Mouse (Mus musculus): ENCODE results near the gene Scamp5.
"Not testable (repeated sequence)": the region's sequence is repeated elsewhere in the genome, so short reads cannot be mapped to it uniquely, and the experiment has no call there.

Gene Scamp5

GRCm38 (mm10) chr9:57452624-57453462 is 15.0 kb downstream of the Scamp5 start:
- no peak for DNase-seq (ENCODE audit: low read depth, low spot score)

GRCm38 (mm10) chr9:57449715-57450114 is 18.1 kb downstream of the Scamp5 start:
- DNase-seq (ENCODE audit: low read depth, low spot score), result peak; percentile 46

DNA sequence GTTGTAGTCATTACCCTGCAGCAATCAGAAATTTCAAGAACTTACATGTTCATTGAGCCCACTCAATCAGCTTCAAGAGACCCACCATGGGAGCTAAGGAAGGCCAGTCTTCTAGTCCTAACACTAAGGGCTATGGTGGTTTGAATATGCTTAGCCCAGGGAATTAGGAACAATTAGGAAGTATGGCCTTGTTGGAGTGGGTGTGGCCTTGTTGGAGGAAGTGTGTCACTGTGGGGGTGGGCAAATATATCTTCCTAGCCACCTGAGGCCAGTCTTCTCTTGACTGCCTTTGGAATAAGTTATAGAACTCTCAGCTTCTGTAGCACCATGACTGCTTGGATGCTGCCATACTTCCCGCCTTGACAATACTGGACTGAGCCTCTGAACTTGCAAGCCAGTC is 27.2 kb downstream of the Scamp5 start:
- DNase-seq (ENCODE audit: low read depth, low spot score), result no peak

GRCm38 (mm10) chr9:57439522-57440295 is 28.2 kb downstream of the Scamp5 start, which contains the start of gene Ppcdc:
TSS of gene Ppcdc (minus strand) at chr9:57440124.
- peak; percentile 96 for DNase-seq (ENCODE audit: low read depth, low spot score)

- DNase-seq (ENCODE audit: low read depth, low spot score), result peak; percentile 26
These were observed 28.8 kb downstream of the Scamp5 start for GRCm38 (mm10) chr9:57439083-57439482.

- no peak for DNase-seq (ENCODE audit: low read depth, low spot score)
These were observed 29.8 kb downstream of the Scamp5 start for GRCm38 (mm10) chr9:57437896-57438614.

DNA sequence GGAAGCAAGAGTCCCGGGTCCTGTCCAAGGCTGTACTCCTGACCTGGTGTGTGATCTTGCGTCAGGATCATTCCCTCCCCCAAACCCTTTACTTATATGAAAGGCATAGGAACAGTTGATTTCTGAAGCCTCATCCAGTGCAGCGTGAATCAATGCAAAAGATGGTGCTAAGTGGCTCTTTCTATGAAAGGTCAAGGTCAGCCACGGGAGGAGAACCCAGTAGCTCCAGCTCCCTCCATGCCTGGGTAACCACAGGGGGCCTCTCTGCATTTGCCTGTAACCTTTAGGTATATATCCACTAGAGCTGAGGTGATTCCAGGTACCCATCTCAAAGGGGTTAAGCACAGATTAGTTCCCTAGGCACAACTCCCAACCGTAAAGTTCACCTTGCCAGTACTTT is 31.7 kb downstream of the Scamp5 start:
- DNase-seq (ENCODE audit: low read depth, low spot score), result no peak

GRCm38 (mm10) chr9:57434405-57435165 is 33.3 kb downstream of the Scamp5 start:
- no peak for DNase-seq (ENCODE audit: low read depth, low spot score)

DNA sequence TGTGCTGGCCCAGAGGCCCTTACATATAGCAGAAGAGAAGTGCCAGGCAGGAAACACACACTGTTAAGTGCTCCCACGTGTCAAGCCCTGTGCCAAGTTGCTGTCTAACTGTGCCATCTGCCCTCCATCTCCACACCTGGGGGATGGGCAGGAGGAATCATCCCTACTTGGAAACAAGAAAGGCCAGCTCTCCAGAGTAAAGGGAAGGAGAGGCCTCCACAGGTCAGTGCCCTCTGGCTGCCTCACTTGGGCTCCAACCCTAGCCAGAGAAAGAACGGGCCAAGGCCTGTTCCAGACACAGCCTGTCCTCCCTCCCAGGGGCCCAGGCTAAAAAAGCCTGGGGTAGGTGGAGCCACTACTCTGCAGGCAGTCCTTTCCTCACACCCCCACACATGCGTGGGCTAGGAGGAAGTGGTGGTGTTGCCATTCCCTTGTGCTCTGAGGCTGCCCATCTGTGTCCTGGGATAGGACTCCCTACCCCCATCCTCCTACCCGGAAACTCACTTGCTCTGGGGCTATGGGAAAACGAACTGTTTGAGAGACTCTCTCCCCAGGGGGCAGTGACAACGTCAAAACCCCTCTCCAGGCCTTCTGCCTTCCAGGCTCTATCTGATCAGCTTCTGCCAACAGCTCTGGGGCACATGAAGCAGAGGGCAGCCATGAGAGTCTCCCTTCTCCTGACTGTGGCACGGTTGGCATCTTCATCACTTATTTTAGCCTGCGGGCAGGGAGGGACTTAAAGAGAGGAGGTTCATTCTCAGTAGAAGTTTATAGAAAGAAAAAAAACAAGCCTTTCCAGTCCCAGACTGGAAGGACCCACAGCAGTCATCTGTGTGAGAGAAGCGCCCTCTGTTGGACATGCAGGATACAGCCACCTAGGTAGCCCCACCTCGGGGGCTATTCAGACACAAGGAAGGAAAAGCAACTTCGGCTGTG is 34.5 kb downstream of the Scamp5 start:
- peak; percentile 90 for DNase-seq (ENCODE audit: low read depth, low spot score)

- no peak for DNase-seq (ENCODE audit: low read depth, low spot score)
These were observed 35.4 kb downstream of the Scamp5 start for GRCm38 (mm10) chr9:57432480-57432879.

DNA sequence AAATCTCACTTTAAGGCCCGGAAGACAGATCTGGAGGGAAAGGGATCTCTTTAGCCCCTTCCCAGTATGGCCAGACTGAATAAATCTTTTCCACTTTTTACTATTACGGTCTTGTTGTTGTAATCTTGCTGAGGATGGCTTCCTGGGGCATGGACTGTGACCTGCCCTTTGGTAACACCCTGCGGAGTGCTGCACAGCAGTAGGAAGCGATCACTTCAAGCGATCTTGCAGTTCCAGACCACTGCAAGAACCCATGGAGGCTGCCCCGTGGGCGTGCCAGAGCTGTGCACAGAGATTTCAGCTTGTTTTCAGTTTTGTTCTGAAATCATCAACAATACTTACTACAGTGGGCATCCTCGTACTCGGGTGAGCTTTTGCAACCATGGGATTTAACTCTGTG is 36.7 kb downstream of the Scamp5 start:
- DNase-seq (ENCODE audit: low read depth, low spot score), result no peak

DNA sequence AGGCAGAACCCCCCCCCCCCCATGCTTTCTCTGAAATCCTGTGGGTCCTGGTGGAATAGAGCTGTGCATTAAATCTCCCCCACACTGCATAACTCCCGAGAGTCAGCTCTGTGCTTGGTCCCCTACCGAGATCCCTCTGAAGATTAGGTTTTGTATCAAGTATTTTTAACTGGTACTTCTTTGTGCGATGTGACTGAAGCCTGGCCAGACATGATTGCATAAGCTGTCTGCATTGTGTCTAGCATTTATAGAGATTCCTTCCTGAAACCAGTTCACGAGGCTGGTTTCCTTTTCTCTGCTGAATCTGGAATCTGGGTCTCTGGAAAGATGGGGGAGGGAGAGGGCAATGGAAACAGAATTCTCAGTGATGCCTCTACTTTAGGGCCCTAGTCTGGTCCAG is 39.5 kb downstream of the Scamp5 start:
- no peak for DNase-seq (ENCODE audit: low read depth, low spot score)

DNA sequence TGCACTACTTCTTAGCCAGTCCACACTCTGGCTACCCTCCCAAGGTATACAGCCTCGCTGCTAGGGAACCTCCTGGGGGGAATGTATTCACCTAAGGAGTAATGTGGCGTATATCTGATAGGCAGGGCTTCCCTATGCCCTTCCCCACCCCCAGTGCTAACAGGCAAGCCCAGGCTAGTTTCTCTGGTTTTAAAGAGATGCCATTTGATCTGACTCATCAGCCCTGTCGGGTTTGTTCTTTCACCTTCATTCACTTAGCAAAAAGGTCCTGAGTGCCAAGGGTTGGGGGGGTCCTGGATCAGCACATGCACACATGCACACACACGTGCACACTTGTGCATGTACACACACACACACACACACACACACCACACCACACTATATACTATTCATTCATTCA is 39.9 kb downstream of the Scamp5 start:
- DNase-seq (ENCODE audit: low read depth, low spot score), result no peak

DNA sequence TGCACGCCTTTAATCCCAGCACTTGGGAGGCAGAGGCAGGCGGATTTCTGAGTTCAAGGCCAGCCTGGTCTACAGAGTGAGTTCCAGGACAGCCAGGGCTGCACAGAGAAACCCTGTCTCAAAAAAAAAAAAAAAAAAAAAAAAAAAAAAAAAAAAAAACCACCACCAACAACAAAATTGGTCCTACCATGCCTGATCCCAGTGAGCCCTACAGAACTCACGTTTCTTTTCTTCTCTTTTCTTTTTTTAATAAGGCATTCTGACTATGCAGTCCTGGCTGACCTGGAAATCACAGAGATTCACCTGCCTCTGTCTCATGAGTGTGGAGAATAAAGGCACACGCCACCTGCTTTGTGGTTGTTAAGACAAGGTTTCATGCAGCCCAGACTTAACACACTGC is 40.7 kb downstream of the Scamp5 start:
- DNase-seq (ENCODE audit: low read depth, low spot score), result not testable (repeated sequence)

DNA sequence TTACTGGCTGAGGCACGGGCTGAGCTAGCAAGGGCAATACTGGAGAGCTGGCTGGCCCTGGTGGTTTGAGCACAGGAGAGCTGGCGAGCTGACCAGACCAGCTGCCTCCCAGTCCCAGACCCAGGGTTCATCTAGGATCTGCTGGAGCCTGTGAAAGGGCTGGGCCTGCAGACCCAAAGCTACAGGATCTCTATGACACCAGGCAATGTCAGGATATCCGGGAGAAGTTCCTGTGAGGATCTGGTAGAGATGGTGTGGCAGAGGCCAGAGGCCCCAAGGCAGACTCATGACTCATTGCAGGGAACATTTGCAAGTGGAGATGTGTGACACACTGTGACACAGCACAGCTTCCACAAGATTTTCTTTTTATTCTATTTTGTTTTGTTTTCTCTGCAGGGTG is 42.7 kb downstream of the Scamp5 start:
- DNase-seq (ENCODE audit: low read depth, low spot score), result no peak

DNA sequence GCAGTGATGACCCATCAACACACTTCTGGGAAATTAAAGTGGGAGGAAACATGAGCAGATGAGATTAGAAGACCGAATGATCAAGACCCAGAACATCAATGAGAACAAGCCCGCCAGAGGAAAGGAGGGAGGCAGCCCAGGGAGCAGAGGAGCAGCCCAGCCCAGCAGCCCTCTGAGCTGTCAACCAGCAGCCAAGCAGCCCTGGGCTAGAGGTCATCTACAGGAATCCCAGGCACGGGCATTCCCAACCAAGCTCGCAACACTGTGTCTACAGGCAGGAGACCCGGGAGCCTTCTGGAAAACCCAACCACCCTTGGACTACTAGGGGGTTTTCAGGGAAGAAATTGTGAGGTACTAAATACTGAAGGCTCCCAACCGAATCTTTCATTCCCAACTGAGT is 43.8 kb downstream of the Scamp5 start:
- DNase-seq (ENCODE audit: low read depth, low spot score), result no peak

DNA sequence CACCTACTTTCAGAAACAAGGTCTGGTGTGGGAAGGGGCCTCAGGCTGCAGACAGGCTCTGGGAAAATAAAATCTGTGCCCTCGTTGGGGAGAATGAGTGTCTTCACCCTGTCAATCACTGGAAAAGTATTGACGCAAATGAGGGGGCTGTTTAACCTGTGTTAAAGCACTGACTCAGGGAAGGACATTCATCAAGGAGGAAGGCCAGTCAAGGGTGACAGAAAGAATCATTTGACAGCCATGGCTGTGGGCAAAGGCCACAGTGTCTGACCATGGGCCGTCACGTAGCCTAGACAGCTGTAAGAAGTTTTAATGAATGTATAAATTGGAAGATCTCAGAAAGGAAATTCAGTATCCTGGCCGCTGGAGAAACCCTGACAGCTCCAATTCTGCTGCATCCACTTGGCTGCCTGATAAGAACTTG is 46.2 kb downstream of the Scamp5 start:
- no peak for DNase-seq (ENCODE audit: low read depth, low spot score)

DNA sequence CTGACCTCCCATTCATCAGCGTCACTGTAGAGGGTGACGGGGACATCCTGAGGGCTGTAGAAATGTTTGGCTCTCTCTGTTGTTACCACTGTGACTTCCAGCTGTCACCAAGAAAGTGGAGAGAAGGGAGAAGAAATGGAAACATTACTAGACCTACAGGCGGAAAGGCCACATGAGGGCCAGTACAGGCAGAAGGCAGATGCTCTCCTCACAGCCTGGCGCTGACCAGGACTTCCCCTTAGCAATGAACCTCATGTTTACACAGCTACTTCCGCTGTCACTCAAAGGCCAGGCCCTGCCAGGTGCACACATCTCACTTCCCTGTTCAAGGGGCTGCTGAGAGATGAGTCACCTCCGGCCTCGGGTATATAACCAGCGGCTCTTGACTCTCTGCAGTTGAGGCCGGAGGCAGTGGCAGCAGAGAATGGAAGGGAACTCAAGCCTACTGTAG is 46.7 kb downstream of the Scamp5 start:
- DNase-seq (ENCODE audit: low read depth, low spot score), result peak; percentile 84

GRCm38 (mm10) chr9:57420321-57421120 is 47.3 kb downstream of the Scamp5 start:
- peak; percentile 47 for DNase-seq (ENCODE audit: low read depth, low spot score)
